Mouse (Mus musculus) testis, adult 2 months (tissue): Measurements from ENCODE around the gene Fgf14. TPM values are rescaled to one million over a fixed set of nuclear protein-coding genes. Genes with fewer than 3 reads are reported as not detected.
A peak's percentile ranks its signal among the peaks of the same experiment; 100 is the strongest.

Experiments
- H3K27ac ChIP-seq: fragments of 200-500 bp; 2 replicates; pipeline ENCODE4 v1.5.1; 2012; ENCODE audit warnings: low read depth, low read length; ENCODE audit not compliant: control insufficient read depth, insufficient read depth
- H3K27me3 ChIP-seq: fragments of 200-500 bp; 2 replicates; pipeline ENCODE4 v1.6.1; 2012; ENCODE audit warnings: mild to moderate bottlenecking, low read length, moderate library complexity; ENCODE audit not compliant: control insufficient read depth, insufficient read depth
- H3K36me3 ChIP-seq: fragments of 200-500 bp; 2 replicates; pipeline ENCODE4 v1.6.1; 2012; ENCODE audit warnings: mild to moderate bottlenecking, low read length; ENCODE audit not compliant: control insufficient read depth, insufficient read depth
- H3K4me1 ChIP-seq: fragments of 200-500 bp; 2 replicates; pipeline ENCODE4 v1.6.1; 2012; ENCODE audit warnings: low read length; ENCODE audit not compliant: control insufficient read depth, insufficient read depth
- H3K4me3 ChIP-seq: fragments of 200-500 bp; 2 replicates; pipeline ENCODE4 v1.5.1; 2012; ENCODE audit warnings: low read depth, mild to moderate bottlenecking, low read length, moderate library complexity, mixed read lengths; ENCODE audit not compliant: control insufficient read depth
- CTCF ChIP-seq: fragments of 200-500 bp; IDR thresholded peaks from 2 replicates; pipeline ENCODE4 v1.5.1; 2012; ENCODE audit warnings: low read depth, mild to moderate bottlenecking, inconsistent platforms, low read length, moderate library complexity; ENCODE audit not compliant: control insufficient read depth, insufficient read depth, insufficient replicate concordance
- POLR2A ChIP-seq: fragments of 200-500 bp; IDR thresholded peaks from 2 replicates; pipeline ENCODE4 v1.6.1; 2012; ENCODE audit warnings: low read depth, mild to moderate bottlenecking, inconsistent platforms, low read length, moderate library complexity; ENCODE audit not compliant: control insufficient read depth
- polyA plus RNA-seq: library from polyadenylated mRNA; depleted of rRNA; stranded (reverse); fragments of >200 nt; gene quantifications from 2 replicates; pipeline ENCODE4 v1.2.3, GENCODE M21; 2012

The Fgf14 gene
- polyA plus RNA-seq, 1 experiment = 5.0 TPM

DNA sequence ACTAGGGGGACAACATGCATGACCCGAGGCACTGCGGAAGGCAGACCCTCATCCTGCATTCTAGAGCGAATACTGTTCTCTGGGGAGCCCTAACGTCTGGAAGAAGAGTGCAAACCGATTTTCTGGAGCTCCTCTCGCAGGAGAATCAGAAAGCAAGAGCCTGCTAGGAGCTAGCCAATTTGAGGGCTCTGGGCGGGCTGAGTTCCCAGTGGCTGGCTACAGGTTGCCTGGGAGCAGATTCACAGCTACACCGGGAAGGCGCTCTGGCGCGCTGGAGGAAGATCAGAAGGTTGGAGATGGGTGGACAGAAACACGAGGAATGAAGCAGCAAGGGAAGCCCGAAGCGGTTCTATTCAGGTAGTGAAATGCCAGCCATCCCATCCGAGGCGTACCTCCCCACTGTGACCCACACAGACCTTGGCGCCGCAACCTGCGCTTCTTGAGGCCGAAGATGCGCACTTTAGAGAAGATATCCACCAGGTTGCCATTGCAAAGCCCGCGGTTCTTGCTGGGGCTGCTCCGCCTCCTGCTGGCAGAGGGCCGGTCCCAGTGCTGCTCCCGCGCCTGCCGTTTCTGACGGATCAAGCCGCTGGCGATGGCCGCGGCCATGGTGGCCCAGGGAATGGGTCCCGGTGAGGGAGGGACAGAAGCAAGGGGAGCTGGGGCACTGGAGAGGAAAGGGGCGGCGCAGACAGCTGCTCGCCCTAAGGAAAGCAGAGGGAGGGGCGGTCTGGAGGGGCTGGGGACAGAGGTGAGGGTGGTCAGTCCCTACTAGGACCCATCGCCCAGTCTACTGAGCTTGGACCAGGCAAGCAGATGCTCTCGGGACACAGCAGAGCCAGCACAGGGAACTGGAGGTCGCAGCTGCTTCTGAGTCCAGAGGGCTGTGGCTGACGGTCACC lies 484.8 kb downstream of the Fgf14 start:
- Histone ChIP-seq H3K36me3 (no peaks in the 10 kb centered on the region), H3K4me3 (peak overlapping the region; percentile 25), H3K4me1 (peaks cover 5% of the 10 kb centered on the region; the same call in 1 of the 2 replicates), H3K27ac (no peak overlapping the region), H3K27me3 (no peaks in the 10 kb centered on the region)
- TF ChIP-seq CTCF = no peak

GRCm38 (mm10) chr14:124180265-124180664 lies 496.7 kb downstream of the Fgf14 start:
- Histone ChIP-seq H3K27me3 (no peaks in the 10 kb centered on the region), H3K4me3 (no peak overlapping the region), H3K36me3 (no peaks in the 10 kb centered on the region), H3K27ac (no peak overlapping the region), H3K4me1 (no peaks in the 10 kb centered on the region)
- no peak for TF ChIP-seq POLR2A
- TF ChIP-seq CTCF = no peak

DNA sequence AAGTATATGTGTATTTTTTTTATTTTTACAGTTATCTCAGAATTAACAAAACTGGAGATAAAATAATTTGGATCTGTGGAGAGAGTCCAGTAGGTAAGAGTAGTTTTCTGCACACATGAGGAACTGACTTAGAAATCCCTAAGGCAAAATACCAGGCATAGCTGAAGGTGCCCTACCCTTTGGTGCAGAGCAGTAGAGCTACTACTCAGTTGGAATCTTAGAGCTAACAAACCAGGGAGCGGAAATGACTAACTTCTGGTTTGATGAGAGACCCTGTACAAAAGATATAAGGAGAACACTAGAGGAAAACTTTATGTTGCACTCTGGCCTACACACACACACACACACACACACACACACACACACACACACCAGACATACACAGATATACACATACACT lies 502.8 kb downstream of the Fgf14 start:
- TF ChIP-seq POLR2A (no peak), CTCF (no peak)
- Histone ChIP-seq H3K27me3 (no peaks in the 10 kb centered on the region), H3K27ac (no peak overlapping the region), H3K36me3 (no peaks in the 10 kb centered on the region), H3K4me1 (no peaks in the 10 kb centered on the region), H3K4me3 (no peak overlapping the region)

DNA sequence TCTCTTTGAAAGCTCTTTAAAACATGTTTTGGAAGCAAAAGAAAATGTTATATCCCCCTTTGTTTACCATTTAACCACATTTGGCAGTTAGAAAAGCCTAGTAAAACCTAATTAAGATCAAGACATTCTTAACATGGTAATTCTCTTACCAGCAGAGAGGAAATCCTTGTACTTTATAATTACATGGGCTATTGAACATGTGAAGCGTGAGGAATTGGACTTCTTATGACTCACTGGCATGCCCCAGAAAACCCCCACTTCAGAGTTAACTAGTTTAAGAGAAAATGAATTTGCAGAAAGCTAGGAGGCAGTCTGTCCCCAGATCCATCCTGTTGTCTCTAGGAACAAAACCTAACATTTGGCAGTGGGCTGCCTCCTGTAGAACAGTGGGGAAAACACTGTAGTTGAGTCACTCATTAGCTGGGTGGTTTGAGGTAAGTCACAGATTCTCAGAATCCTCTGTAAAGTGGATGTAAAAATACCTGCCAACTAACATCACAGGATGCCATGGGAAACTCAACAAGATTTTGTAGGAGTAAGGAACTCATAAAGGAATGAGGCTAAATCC lies 513.2 kb downstream of the Fgf14 start:
- no peak overlapping the region for H3K27ac ChIP-seq
- H3K36me3 ChIP-seq = no peaks in the 10 kb centered on the region
- no peak overlapping the region for H3K4me3 ChIP-seq
- H3K4me1 ChIP-seq = no peaks in the 10 kb centered on the region
- no peaks in the 10 kb centered on the region for H3K27me3 ChIP-seq
- TF ChIP-seq POLR2A = no peak
- TF ChIP-seq CTCF = no peak

- H3K4me3 ChIP-seq = no peak overlapping the region
- TF ChIP-seq CTCF (no peak), POLR2A (no peak)
- H3K4me1 ChIP-seq = no peaks in the 10 kb centered on the region
- H3K36me3 ChIP-seq = no peaks in the 10 kb centered on the region
- no peak overlapping the region for H3K27ac ChIP-seq
- no peaks in the 10 kb centered on the region for H3K27me3 ChIP-seq
Measured at GRCm38 (mm10) chr14:124147378-124147777, 529.5 kb downstream of the Fgf14 start.

DNA sequence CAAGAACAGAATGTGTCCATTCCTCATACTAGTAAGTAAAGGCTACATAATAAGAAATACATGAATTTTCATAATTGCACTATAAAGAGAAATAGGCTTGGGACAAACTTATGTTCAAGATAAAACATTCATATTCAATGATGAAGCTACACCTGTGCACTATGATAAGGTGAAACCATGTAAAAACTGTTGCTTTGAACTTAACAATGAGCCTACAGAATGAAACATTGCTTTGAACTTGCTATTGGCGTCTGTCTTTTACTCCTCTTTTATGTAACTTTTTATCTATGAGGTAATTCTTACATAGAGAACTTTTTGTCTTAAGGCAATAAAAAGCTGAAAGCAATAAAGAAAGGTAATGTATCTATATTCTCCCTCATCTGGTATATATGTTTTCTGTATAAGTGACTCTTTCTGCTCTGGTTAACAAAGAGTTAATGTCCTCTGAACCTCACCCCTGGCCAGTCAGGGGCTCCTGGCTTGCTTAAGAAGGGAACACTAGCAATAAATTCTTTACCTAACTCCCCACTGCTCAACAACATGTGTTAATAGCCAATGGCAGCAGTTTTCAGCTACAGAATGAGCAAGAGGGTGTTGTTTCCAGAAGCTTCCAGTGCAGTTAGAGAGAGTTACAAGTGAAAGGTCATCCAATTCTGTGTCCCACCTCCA lies 569.6 kb downstream of the Fgf14 start:
- no peak overlapping the region for H3K4me3 ChIP-seq
- no peaks in the 10 kb centered on the region for H3K4me1 ChIP-seq
- no peaks in the 10 kb centered on the region for H3K27me3 ChIP-seq
- H3K27ac ChIP-seq = no peak overlapping the region
- TF ChIP-seq CTCF (no peak), POLR2A (no peak)
- H3K36me3 ChIP-seq = no peaks in the 10 kb centered on the region

GRCm38 (mm10) chr14:124083126-124083525 lies 593.8 kb downstream of the Fgf14 start:
- Histone ChIP-seq H3K4me3 (no peak overlapping the region), H3K27me3 (no peaks in the 10 kb centered on the region), H3K4me1 (no peaks in the 10 kb centered on the region), H3K36me3 (no peaks in the 10 kb centered on the region), H3K27ac (no peak overlapping the region)
- TF ChIP-seq CTCF (no peak), POLR2A (no peak)
